Mouse (Mus musculus): ENCODE data around the gene Otop2.

GRCm38 (mm10) chr11:115336115-115336514 lies 29.2 kb downstream of the Otop2 start:
- TF ChIP-seq CTCF (IDR thresholded peaks at IDR 0.05; ENCODE audit: insufficient read depth, low read depth, low read length) (no peak), POLR2A (IDR thresholded peaks at IDR 0.05; ENCODE audit: insufficient read depth, low read depth, low read length) (no peak)
